Mouse (Mus musculus): ENCODE measurements at regions not wholly inside any gene's neighbourhood (a gene's known extent, or its start where the extent isn't known, plus 50 kb on each side); places are given as distances from the start of the nearest gene placed in this dataset.

- TF ChIP-seq EP300 (IDR thresholded peaks at IDR 0.05; ENCODE audit: low read depth), result no peak
- TF ChIP-seq CTCF (IDR thresholded peaks at IDR 0.05; ENCODE audit: low read depth), result no peak
Measured at GRCm38 (mm10) chr4:106024591-106024990, 234.9 kb downstream of the Gm12728 start.

Measured in liver, embryonic 14.5 days (tissue).